Mouse (Mus musculus) bone marrow macrophage, adult 2 months (primary cell): ENCODE data around the gene Klhl31. TPM values are rescaled to one million over a fixed set of nuclear protein-coding genes. Genes with fewer than 3 reads are reported as not detected.

Source experiments
- H3K27ac ChIP-seq: 2 replicates; pipeline ENCODE4 v1.5.1; 2012; ENCODE audit warnings: low read depth, low read length; ENCODE audit not compliant: insufficient read depth
- H3K4me1 ChIP-seq: 2 replicates; pipeline ENCODE4 v1.6.1; 2012; ENCODE audit warnings: low read length; ENCODE audit not compliant: control insufficient read depth, insufficient read depth
- H3K4me3 ChIP-seq: 2 replicates; pipeline ENCODE4 v1.5.1; 2012; ENCODE audit warnings: mild to moderate bottlenecking, low read length, moderate library complexity; ENCODE audit not compliant: insufficient read depth
- CTCF ChIP-seq: IDR thresholded peaks from 2 replicates; pipeline ENCODE4 v1.5.1; 2012; ENCODE audit warnings: low read depth, mild to moderate bottlenecking, low read length, moderate library complexity
- POLR2A ChIP-seq: IDR thresholded peaks from 2 replicates; pipeline ENCODE4 v1.6.1; 2012; ENCODE audit warnings: mild to moderate bottlenecking, low read depth, low read length, borderline replicate concordance
- polyA plus RNA-seq: library from polyadenylated mRNA; stranded (reverse); fragments of >200 nt; gene quantifications from 2 replicates; pipeline ENCODE4 v1.2.4, GENCODE M21; 2012; ENCODE audit not compliant: missing spikeins, insufficient read depth, insufficient read length

Klhl31 gene
- polyA plus RNA-seq, 1 experiment: not detected

GRCm38 (mm10) chr9:77603965-77604509 is 32.3 kb upstream of the Klhl31 start:
- H3K27ac ChIP-seq: no peak overlapping the region
- no peak for TF ChIP-seq POLR2A
- no peak for TF ChIP-seq CTCF

GRCm38 (mm10) chr9:77607295-77607694 is 29.0 kb upstream of the Klhl31 start:
- Histone ChIP-seq H3K27ac (no peak overlapping the region), H3K4me1 (no peaks in the 10 kb centered on the region), H3K4me3 (no peak overlapping the region)
- no peak for TF ChIP-seq CTCF
- TF ChIP-seq POLR2A: no peak

More at GRCm38 (mm10) chr9:77603965-77604509, 32.3 kb upstream of the Klhl31 start:
- Histone ChIP-seq H3K4me1 (no peaks in the 10 kb centered on the region), H3K4me3 (no peak overlapping the region)

DNA sequence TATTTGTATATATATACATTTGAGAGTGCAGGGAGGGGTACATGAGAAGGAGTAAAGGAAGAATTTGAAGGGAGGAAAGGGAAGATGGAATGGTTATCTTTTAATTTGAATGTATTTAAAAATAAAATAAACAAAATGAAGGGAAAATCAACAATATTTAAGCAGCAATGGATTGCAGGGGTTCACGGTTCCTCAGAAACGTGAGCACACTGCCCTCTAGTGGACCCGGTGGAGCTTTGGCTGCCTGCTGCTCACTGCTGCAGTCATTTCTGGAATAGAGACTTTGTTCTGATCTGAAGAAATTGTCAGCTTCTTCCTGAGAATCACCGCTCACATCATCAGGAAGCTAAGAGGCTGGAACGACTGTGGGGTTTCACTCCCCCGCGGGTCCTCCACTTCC is 28.5 kb upstream of the Klhl31 start:
- no peaks in the 10 kb centered on the region for H3K4me1 ChIP-seq
- TF ChIP-seq POLR2A (no peak), CTCF (peak; percentile 46; the same call in 1 of the 2 replicates)
- H3K4me3 ChIP-seq: no peak overlapping the region
- no peak overlapping the region for H3K27ac ChIP-seq

DNA sequence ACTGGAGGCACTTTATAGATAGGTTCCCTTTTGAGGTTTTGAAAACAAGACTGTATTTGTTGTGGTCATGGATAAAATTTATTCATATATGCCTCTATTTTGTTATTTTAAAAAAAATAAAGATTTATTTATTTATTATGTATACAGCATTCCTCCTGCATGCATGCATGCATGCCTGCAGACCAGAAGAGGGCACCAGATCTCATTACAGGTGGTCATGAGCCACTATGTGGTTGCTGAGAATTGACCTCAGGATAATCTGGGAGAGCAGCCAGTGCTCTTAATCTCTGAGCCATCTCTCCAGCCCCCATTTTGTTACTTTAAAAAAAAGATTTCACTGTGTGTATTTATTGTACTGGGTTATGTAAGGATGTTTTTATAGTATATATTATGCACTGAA is 25.5 kb upstream of the Klhl31 start:
- Histone ChIP-seq H3K4me1 (no peaks in the 10 kb centered on the region), H3K27ac (no peak overlapping the region), H3K4me3 (no peak overlapping the region)
- TF ChIP-seq CTCF: no peak
- TF ChIP-seq POLR2A: no peak

- Histone ChIP-seq H3K27ac (no peak overlapping the region), H3K4me3 (no peak overlapping the region), H3K4me1 (no peaks in the 10 kb centered on the region)
- TF ChIP-seq CTCF (no peak), POLR2A (no peak)
Observed at GRCm38 (mm10) chr9:77612349-77612748, 24.0 kb upstream of the Klhl31 start.

DNA sequence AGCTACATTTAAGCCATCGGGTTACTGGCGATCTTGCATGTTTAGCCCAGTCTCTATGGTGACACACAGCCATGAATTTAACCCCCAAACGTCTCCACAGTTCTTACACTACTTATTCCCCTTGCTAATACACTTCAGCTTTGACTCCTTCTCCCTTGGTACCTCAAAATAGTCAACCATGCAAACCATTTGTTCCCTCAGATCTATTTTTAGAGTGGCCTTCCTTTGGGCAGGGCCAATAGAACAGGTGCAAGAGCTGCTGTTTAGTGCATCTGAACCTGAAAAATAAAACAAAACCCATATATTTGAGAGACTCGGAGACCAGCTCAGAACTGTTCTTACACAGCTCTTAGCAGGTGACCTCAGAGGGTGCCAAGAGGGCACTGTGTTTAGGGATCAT is 20.4 kb upstream of the Klhl31 start:
- TF ChIP-seq CTCF: no peak
- TF ChIP-seq POLR2A: no peak
- H3K4me1 ChIP-seq: no peaks in the 10 kb centered on the region
- H3K27ac ChIP-seq: no peak overlapping the region
- H3K4me3 ChIP-seq: no peak overlapping the region

DNA sequence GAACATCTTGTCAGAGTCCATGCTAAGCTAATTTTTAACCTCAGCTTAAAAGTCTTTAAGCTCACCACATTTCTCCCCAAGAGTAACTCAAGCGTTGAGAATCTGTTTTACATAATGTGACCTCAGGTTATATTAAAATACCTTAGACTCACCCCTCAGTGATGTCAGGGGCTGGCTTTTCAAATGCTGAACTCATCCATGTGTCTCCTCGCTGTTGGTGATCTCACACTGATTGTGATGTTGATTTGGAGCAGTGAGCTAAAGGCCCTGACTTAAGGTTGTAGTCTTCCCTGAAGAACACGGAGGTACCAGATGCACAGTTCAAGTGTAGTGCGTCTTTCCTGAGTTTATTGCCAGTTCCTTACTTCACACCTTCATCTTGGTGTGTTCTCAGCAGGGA is 19.5 kb upstream of the Klhl31 start:
- no peak overlapping the region for H3K27ac ChIP-seq
- H3K4me1 ChIP-seq: no peaks in the 10 kb centered on the region
- no peak overlapping the region for H3K4me3 ChIP-seq
- TF ChIP-seq CTCF (no peak), POLR2A (no peak)

GRCm38 (mm10) chr9:77617751-77618150 is 18.5 kb upstream of the Klhl31 start:
- H3K4me1 ChIP-seq: no peaks in the 10 kb centered on the region
- TF ChIP-seq CTCF (no peak), POLR2A (no peak)

GRCm38 (mm10) chr9:77618392-77618791 is 17.9 kb upstream of the Klhl31 start:
- TF ChIP-seq POLR2A (no peak), CTCF (no peak)
- Histone ChIP-seq H3K4me1 (no peaks in the 10 kb centered on the region), H3K4me3 (no peak overlapping the region), H3K27ac (no peak overlapping the region)

More at GRCm38 (mm10) chr9:77617751-77618150, 18.5 kb upstream of the Klhl31 start:
- Histone ChIP-seq H3K4me3 (no peak overlapping the region), H3K27ac (no peak overlapping the region)

- Histone ChIP-seq H3K4me1 (no peaks in the 10 kb centered on the region), H3K4me3 (no peak overlapping the region), H3K27ac (no peak overlapping the region)
- TF ChIP-seq POLR2A: no peak
- no peak for TF ChIP-seq CTCF
Observed at GRCm38 (mm10) chr9:77620077-77620476, 16.2 kb upstream of the Klhl31 start.

- no peak for TF ChIP-seq CTCF
- TF ChIP-seq POLR2A: no peak
- Histone ChIP-seq H3K27ac (no peak overlapping the region), H3K4me3 (no peak overlapping the region), H3K4me1 (no peaks in the 10 kb centered on the region)
Observed at GRCm38 (mm10) chr9:77620482-77620881, 15.8 kb upstream of the Klhl31 start.
